Mouse (Mus musculus): ENCODE measurements around the gene Bmp4. TPM values are rescaled to one million over a fixed set of nuclear protein-coding genes. Genes with fewer than 3 reads are reported as not detected.

Bmp4 gene
- total and polyA plus RNA-seq, 2 experiments from 2014 or later = 6.3 to 17.9 TPM

DNA sequence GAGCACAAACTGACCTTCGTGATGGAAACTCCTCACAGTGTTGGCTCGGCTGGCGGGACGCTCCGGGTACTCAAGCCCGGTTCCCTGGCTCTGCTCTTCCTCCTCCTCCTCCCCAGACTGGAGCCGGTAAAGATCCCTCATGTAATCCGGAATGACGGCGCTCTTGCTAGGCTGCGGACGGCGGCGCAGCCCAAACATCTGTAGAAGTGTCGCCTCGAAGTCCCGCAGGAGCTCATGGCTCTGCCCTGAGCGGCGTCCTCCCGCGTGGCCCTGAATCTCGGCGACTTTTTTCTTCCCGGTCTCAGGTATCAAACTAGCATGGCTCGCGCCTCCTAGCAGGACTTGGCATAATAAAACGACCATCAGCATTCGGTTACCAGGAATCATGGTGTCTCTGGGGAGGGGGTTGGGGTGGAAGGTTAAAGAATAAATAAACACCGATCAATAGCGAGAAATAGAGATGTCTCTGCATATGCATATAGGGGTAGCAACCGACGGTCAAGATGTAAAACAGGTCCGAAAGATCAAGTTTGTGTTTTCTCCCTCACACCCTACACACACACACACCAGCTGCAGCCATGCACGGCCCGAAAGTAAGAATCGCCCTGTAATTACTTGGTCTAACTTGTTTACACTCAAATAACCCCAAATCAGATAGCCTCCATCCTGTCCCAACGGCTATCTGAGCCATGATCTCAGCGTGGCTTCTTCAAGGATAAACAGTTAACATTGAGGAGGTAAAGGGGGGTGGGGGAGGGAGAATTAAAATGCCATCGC lies 4.6 kb downstream of the Bmp4 start:
- Histone ChIP-seq H3K9me3 (replicated peaks; ENCODE audit: control insufficient read depth, low read length) (no peaks in the 10 kb centered on the region), H3K4me3 (ENCODE audit: low read depth, low read length) (peak overlapping the region; percentile 61), H3K4me2 (ENCODE audit: low read depth, low read length) (peak overlapping the region; percentile 76), H3K9ac (replicated peaks; ENCODE audit: low read depth, low read length) (peak overlapping the region; percentile 39), H3K4me1 (ENCODE audit: control insufficient read depth, insufficient read depth) (peaks cover 8% of the 10 kb centered on the region; the same call in 1 of the 2 replicates), H3K27ac (ENCODE audit: low read depth) (no peak overlapping the region), H3K36me3 (replicated peaks; ENCODE audit: control insufficient read depth, insufficient read depth, low read length) (peaks cover 4% of the 10 kb centered on the region; the same call in 1 of the 2 replicates), H3K27me3 (ENCODE audit: control insufficient read depth, insufficient read depth, low read length) (peaks cover 41% of the 10 kb centered on the region)
- DNase-seq (ENCODE audit: low spot score) = no peak
- WGBS = under 1% methylated on average over 39 of the region's 39 CpGs
- no peak for TF ChIP-seq EP300 (IDR thresholded peaks at IDR 0.05; ENCODE audit: low read depth)
- TF ChIP-seq CTCF (IDR thresholded peaks at IDR 0.05; ENCODE audit: low read depth) = no peak
- no peak for ATAC-seq (ENCODE audit: insufficient read depth, low read depth)

DNA sequence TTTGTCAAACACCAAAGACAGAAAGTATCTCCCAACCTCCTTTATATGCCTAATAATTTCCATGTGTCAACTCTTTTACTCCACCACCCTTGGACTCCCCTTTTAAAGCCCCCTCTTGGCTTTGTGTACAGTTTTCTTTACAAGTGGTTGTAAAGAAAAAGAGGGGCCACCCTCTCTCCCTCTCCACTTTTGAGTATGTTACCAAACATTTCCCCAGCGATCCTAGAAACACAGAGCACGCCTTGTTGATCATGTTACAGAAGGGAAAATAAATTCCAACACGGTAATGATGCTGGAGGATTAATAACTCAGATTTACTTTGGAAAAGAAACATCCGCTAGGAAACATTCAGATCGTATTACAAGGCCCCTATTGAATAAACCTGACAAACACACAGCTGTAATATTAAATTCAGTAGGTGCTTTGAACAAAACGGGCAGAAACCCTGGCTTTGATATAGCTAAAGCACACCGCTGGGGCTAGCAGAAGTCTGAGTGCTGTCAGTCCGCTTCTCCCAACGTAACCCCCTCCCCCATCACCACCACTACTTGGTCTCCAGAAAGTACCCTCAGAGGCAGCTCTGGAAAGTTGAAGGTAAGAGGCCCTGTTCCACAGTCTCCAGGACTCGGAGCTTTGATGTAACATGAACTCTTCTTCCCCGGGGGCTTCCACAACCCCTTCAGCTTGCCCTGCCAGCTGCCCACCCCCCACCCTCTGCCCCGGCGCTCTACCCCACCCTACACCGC lies 5.3 kb downstream of the Bmp4 start:
- Histone ChIP-seq H3K9me3 (replicated peaks; ENCODE audit: control insufficient read depth, low read length) (no peaks in the 10 kb centered on the region), H3K27ac (ENCODE audit: low read depth) (no peak overlapping the region), H3K4me2 (ENCODE audit: low read depth, low read length) (peak overlapping the region; percentile 76), H3K36me3 (replicated peaks; ENCODE audit: control insufficient read depth, insufficient read depth, low read length) (peaks cover 4% of the 10 kb centered on the region; the same call in 1 of the 2 replicates), H3K9ac (replicated peaks; ENCODE audit: low read depth, low read length) (peak overlapping the region; percentile 6; the same call in 1 of the 2 replicates), H3K4me3 (ENCODE audit: low read depth, low read length) (peak overlapping the region; percentile 61), H3K27me3 (ENCODE audit: control insufficient read depth, insufficient read depth, low read length) (peaks cover 35% of the 10 kb centered on the region), H3K4me1 (ENCODE audit: control insufficient read depth, insufficient read depth) (peaks cover 9% of the 10 kb centered on the region; the same call in 1 of the 2 replicates)
- WGBS = 39% methylated on average over 14 of the region's 14 CpGs
- no peak for DNase-seq (ENCODE audit: low spot score)
- ATAC-seq (ENCODE audit: insufficient read depth, low read depth) = no peak
- no peak for TF ChIP-seq EP300 (IDR thresholded peaks at IDR 0.05; ENCODE audit: low read depth)
- no peak for TF ChIP-seq CTCF (IDR thresholded peaks at IDR 0.05; ENCODE audit: low read depth)

- Histone ChIP-seq H3K27ac (ENCODE audit: low read depth) (no peak overlapping the region), H3K9ac (replicated peaks; ENCODE audit: low read depth, low read length) (no peak overlapping the region), H3K4me2 (ENCODE audit: low read depth, low read length) (no peak overlapping the region), H3K9me3 (replicated peaks; ENCODE audit: control insufficient read depth, low read length) (no peaks in the 10 kb centered on the region), H3K36me3 (replicated peaks; ENCODE audit: control insufficient read depth, insufficient read depth, low read length) (peaks cover 4% of the 10 kb centered on the region; the same call in 1 of the 2 replicates), H3K4me1 (ENCODE audit: control insufficient read depth, insufficient read depth) (peaks cover 7% of the 10 kb centered on the region; the same call in 1 of the 2 replicates), H3K27me3 (ENCODE audit: control insufficient read depth, insufficient read depth, low read length) (peaks cover 23% of the 10 kb centered on the region; the same call in 1 of the 2 replicates), H3K4me3 (ENCODE audit: low read depth, low read length) (no peak overlapping the region)
- DNase-seq (ENCODE audit: low spot score) (no peak), ATAC-seq (ENCODE audit: insufficient read depth, low read depth) (no peak)
- TF ChIP-seq CTCF (IDR thresholded peaks at IDR 0.05; ENCODE audit: low read depth) = no peak
- no peak for TF ChIP-seq EP300 (IDR thresholded peaks at IDR 0.05; ENCODE audit: low read depth)
- WGBS = 49% methylated on average over 6 of the region's 6 CpGs
These were observed 9.0 kb downstream of the Bmp4 start for GRCm38 (mm10) chr14:46381457-46381856.

GRCm38 (mm10) chr14:46380286-46380721 lies 10.2 kb downstream of the Bmp4 start:
- H3K4me1 ChIP-seq (ENCODE audit: control insufficient read depth, insufficient read depth) = peaks cover 7% of the 10 kb centered on the region; the same call in 1 of the 2 replicates
- H3K9me3 ChIP-seq (replicated peaks; ENCODE audit: control insufficient read depth, low read length) = no peaks in the 10 kb centered on the region
- 14% methylated on average over 31 of the region's 31 CpGs for WGBS
- H3K36me3 ChIP-seq (replicated peaks; ENCODE audit: control insufficient read depth, insufficient read depth, low read length) = peaks cover 4% of the 10 kb centered on the region; the same call in 1 of the 2 replicates
- peaks cover 14% of the 10 kb centered on the region; the same call in 1 of the 2 replicates for H3K27me3 ChIP-seq (ENCODE audit: control insufficient read depth, insufficient read depth, low read length)
- H3K27ac ChIP-seq (ENCODE audit: low read depth) = no peak overlapping the region
- 0 out of 2 replicates have a peak, but pooled peaks have one; percentile 6 for TF ChIP-seq CTCF (IDR thresholded peaks at IDR 0.05; ENCODE audit: low read depth)
- no peak for TF ChIP-seq EP300 (IDR thresholded peaks at IDR 0.05; ENCODE audit: low read depth)
- ATAC-seq (ENCODE audit: insufficient read depth, low read depth) (peak; percentile 33; the same call in 1 of the 2 replicates), DNase-seq (ENCODE audit: low spot score) (no peak)
- peak overlapping the region; percentile 62 for H3K4me2 ChIP-seq (ENCODE audit: low read depth, low read length)
- H3K4me3 ChIP-seq (ENCODE audit: low read depth, low read length) = peak overlapping the region; percentile 33
- H3K9ac ChIP-seq (replicated peaks; ENCODE audit: low read depth, low read length) = peak overlapping the region; percentile 28; the same call in 1 of the 2 replicates

GRCm38 (mm10) chr14:46379285-46379684 lies 11.2 kb downstream of the Bmp4 start, which contains the start of gene Gm15217:
TSS of gene Gm15217 (plus strand) at chr14:46379414.
- Histone ChIP-seq H3K36me3 (replicated peaks; ENCODE audit: control insufficient read depth, insufficient read depth, low read length) (peaks cover 4% of the 10 kb centered on the region; the same call in 1 of the 2 replicates), H3K9me3 (replicated peaks; ENCODE audit: control insufficient read depth, low read length) (no peaks in the 10 kb centered on the region), H3K4me3 (ENCODE audit: low read depth, low read length) (peak within 1 kb of the TSS; percentile 33), H3K4me2 (ENCODE audit: low read depth, low read length) (peak within 1 kb of the TSS; percentile 62), H3K27ac (ENCODE audit: low read depth) (no peak within 1 kb of the TSS), H3K27me3 (ENCODE audit: control insufficient read depth, insufficient read depth, low read length) (peaks cover 12% of the 10 kb centered on the region; the same call in 1 of the 2 replicates), H3K9ac (replicated peaks; ENCODE audit: low read depth, low read length) (peak within 1 kb of the TSS; percentile 28; the same call in 1 of the 2 replicates), H3K4me1 (ENCODE audit: control insufficient read depth, insufficient read depth) (peaks cover 7% of the 10 kb centered on the region; the same call in 1 of the 2 replicates)
- no peak for TF ChIP-seq EP300 (IDR thresholded peaks at IDR 0.05; ENCODE audit: low read depth)
- TF ChIP-seq CTCF (IDR thresholded peaks at IDR 0.05; ENCODE audit: low read depth) = no peak
- WGBS = 88% methylated on average over 12 of the region's 12 CpGs
- no peak for ATAC-seq (ENCODE audit: insufficient read depth, low read depth)
- no peak for DNase-seq (ENCODE audit: low spot score)

Data from heart, postnatal 0 days (tissue).